Mouse (Mus musculus) stomach, postnatal 0 days (tissue): ENCODE measurements at regions not wholly inside any gene's neighbourhood (a gene's known extent, or its start where the extent isn't known, plus 50 kb on each side); places are given as distances from the start of the nearest gene placed in this dataset.

ENCODE experiments used
- CTCF ChIP-seq: IDR thresholded peaks from 2 replicates; pipeline ENCODE4 v1.5.1; 2016; ENCODE audit warnings: antibody characterized with exemption, low read depth, mild to moderate bottlenecking, moderate library complexity
- EP300 ChIP-seq: optimal IDR thresholded peaks from 2 replicates; pipeline ENCODE3; 2016; ENCODE audit warnings: antibody characterized with exemption

DNA sequence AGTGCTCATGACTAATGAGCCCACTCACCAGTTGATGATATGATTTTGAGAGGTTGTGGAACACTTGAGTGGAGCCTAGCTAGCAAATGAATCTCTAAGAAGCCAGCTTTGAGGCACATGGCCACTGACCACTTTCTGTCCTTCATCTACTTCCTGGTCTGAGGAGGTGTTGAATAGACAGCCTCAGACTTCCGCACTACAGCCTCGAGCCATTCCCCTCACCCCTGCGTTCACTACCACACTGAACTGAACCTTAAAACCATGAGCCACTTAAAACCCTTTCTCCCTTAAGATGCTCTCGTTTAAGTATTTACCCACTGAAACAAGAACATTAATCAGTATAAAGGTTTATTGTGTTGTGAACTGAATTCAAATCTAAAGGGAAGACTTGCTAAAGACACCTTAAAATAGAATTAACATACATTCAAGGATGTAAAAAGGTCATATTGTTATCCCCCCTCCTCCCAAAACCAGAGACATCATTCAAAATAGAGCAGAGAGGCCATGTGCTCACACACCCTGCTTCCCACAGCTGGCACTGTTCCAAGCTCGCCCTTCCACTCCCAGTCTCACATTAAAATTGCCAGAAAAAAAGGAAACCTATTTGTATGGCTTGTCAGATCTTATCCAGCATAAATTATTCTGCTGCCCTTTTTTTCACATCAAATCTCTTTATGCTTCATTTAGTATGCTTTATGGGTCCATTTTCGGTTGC, 758.8 kb downstream of the Ryr2 start:
- TF ChIP-seq CTCF = no peak
- TF ChIP-seq EP300 = no peak
